Mouse (Mus musculus): Measurements from ENCODE around the gene Rnaseh2b. TPM values are rescaled to one million over a fixed set of nuclear protein-coding genes. Genes with fewer than 3 reads are reported as not detected.
A peak's percentile ranks its signal among the peaks of the same experiment; 100 is the strongest.

Gene Rnaseh2b
- polyA plus RNA-seq, 1 experiment from 2014 or later, result 38.6 TPM

DNA sequence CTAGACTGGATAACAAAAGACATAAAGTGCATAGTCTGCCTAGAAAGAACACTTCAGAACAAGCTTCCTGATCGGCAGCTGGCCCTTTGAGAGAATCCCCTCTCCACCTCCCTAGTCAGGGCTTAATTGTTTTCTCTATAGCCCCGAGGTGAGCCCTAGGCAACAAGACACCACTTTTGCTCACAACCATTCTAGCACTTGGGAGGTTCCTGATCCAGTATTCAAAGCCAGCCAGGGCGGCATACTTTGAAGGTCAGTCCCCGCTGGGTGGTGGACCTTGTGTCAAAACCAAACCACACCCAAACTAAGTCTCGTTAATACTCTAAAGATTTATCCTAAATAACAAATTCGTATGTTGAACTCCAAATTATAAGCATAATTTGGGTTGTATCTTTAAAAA is 39.1 kb downstream of the Rnaseh2b start:
- Histone ChIP-seq H3K4me2 (replicated peaks; ENCODE audit: low read depth) (peak overlapping the region; percentile 69), H3K9ac (ENCODE audit: low read length) (no peak overlapping the region; the same call in 1 of the 2 replicates), H3K4me1 (replicated peaks; ENCODE audit: control insufficient read depth, insufficient read depth) (peaks cover 4% of the 10 kb centered on the region; the same call in 1 of the 2 replicates), H3K9me3 (ENCODE audit: control insufficient read depth, low read length) (no peaks in the 10 kb centered on the region), H3K27ac (replicated peaks) (no peak overlapping the region), H3K36me3 (ENCODE audit: control insufficient read depth, insufficient read depth, low read length) (no peaks in the 10 kb centered on the region), H3K27me3 (ENCODE audit: control insufficient read depth, insufficient read depth, low read length) (no peaks in the 10 kb centered on the region), H3K4me3 (ENCODE audit: low read depth, low read length) (peak overlapping the region; percentile 78)
- ATAC-seq (ENCODE audit: low FRiP score, low TSS enrichment), result no peak
- WGBS, result 16% methylated on average over 6 of the region's 6 CpGs
- TF ChIP-seq CTCF (IDR thresholded peaks at IDR 0.05; ENCODE audit: low read depth) (no peak), EP300 (optimal IDR thresholded peaks at IDR 0.05) (no peak)
- no peak for DNase-seq (ENCODE audit: low spot score)

- no peaks in the 10 kb centered on the region for H3K27me3 ChIP-seq (ENCODE audit: control insufficient read depth, insufficient read depth, low read length)
- WGBS, result under 1% methylated on average over 62 of the region's 62 CpGs
- ATAC-seq (ENCODE audit: low FRiP score, low TSS enrichment), result peak; percentile 93
Observed at GRCm38 (mm10) chr14:62331866-62332619, 39.7 kb downstream of the Rnaseh2b start.

GRCm38 (mm10) chr14:62333909-62334687 is 41.7 kb downstream of the Rnaseh2b start:
- no peak overlapping the region for H3K4me3 ChIP-seq (ENCODE audit: low read depth, low read length)
- ATAC-seq (ENCODE audit: low FRiP score, low TSS enrichment) (no peak), DNase-seq (ENCODE audit: low spot score) (no peak)
- H3K4me2 ChIP-seq (replicated peaks; ENCODE audit: low read depth), result no peak overlapping the region
- H3K9ac ChIP-seq (ENCODE audit: low read length), result no peak overlapping the region
- TF ChIP-seq EP300 (optimal IDR thresholded peaks at IDR 0.05) (no peak), CTCF (IDR thresholded peaks at IDR 0.05; ENCODE audit: low read depth) (peak; percentile 58)
- H3K27ac ChIP-seq (replicated peaks), result no peak overlapping the region
- 75% methylated on average over 9 of the region's 9 CpGs for WGBS
- no peaks in the 10 kb centered on the region for H3K36me3 ChIP-seq (ENCODE audit: control insufficient read depth, insufficient read depth, low read length)
- peaks cover 4% of the 10 kb centered on the region; the same call in 1 of the 2 replicates for H3K4me1 ChIP-seq (replicated peaks; ENCODE audit: control insufficient read depth, insufficient read depth)
- H3K9me3 ChIP-seq (ENCODE audit: control insufficient read depth, low read length), result no peaks in the 10 kb centered on the region
- H3K27me3 ChIP-seq (ENCODE audit: control insufficient read depth, insufficient read depth, low read length), result no peaks in the 10 kb centered on the region

More at GRCm38 (mm10) chr14:62331866-62332619, 39.7 kb downstream of the Rnaseh2b start:
- H3K4me2 ChIP-seq (replicated peaks; ENCODE audit: low read depth), result peak overlapping the region; percentile 69
- peak; percentile 90 for DNase-seq (ENCODE audit: low spot score)
- peak overlapping the region; percentile 78 for H3K4me3 ChIP-seq (ENCODE audit: low read depth, low read length)
- H3K36me3 ChIP-seq (ENCODE audit: control insufficient read depth, insufficient read depth, low read length), result no peaks in the 10 kb centered on the region
- H3K27ac ChIP-seq (replicated peaks), result peak overlapping the region; percentile 81
- no peaks in the 10 kb centered on the region for H3K9me3 ChIP-seq (ENCODE audit: control insufficient read depth, low read length)
- TF ChIP-seq EP300 (optimal IDR thresholded peaks at IDR 0.05) (peak; percentile 47), CTCF (IDR thresholded peaks at IDR 0.05; ENCODE audit: low read depth) (no peak)
- peaks cover 4% of the 10 kb centered on the region; the same call in 1 of the 2 replicates for H3K4me1 ChIP-seq (replicated peaks; ENCODE audit: control insufficient read depth, insufficient read depth)
- H3K9ac ChIP-seq (ENCODE audit: low read length), result peak overlapping the region; percentile 82

DNA sequence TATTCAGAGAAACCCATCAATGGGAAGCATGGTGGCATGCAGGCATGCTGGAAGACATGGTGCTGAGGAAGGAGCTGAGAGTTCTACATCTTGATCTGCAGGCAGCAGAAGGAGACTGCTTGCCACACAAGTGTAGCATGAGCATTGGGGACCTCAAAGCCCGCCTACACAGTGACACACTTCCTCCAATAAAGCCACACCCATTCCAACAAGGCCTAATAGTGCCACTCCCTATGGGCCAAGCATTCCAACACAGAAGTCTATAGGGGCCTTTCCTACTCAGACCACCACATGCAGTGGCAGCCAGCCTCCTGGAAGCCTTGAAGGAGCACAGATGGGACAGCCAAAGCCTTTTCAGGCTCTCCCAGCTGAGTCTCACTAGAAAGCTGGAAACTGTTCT is 46.8 kb downstream of the Rnaseh2b start:
- H3K4me2 ChIP-seq (replicated peaks; ENCODE audit: low read depth), result no peak overlapping the region
- ATAC-seq (ENCODE audit: low FRiP score, low TSS enrichment), result no peak
- WGBS, result 84% methylated on average over 1 of the region's 1 CpGs
- H3K4me1 ChIP-seq (replicated peaks; ENCODE audit: control insufficient read depth, insufficient read depth), result no peaks in the 10 kb centered on the region; the same call in 1 of the 2 replicates
- no peak overlapping the region for H3K9ac ChIP-seq (ENCODE audit: low read length)
- no peaks in the 10 kb centered on the region for H3K27me3 ChIP-seq (ENCODE audit: control insufficient read depth, insufficient read depth, low read length)
- no peak for TF ChIP-seq CTCF (IDR thresholded peaks at IDR 0.05; ENCODE audit: low read depth)
- no peak for TF ChIP-seq EP300 (optimal IDR thresholded peaks at IDR 0.05)
- DNase-seq (ENCODE audit: low spot score), result no peak
- no peaks in the 10 kb centered on the region for H3K9me3 ChIP-seq (ENCODE audit: control insufficient read depth, low read length)
- H3K36me3 ChIP-seq (ENCODE audit: control insufficient read depth, insufficient read depth, low read length), result no peaks in the 10 kb centered on the region
- H3K27ac ChIP-seq (replicated peaks), result no peak overlapping the region
- H3K4me3 ChIP-seq (ENCODE audit: low read depth, low read length), result no peak overlapping the region

DNA sequence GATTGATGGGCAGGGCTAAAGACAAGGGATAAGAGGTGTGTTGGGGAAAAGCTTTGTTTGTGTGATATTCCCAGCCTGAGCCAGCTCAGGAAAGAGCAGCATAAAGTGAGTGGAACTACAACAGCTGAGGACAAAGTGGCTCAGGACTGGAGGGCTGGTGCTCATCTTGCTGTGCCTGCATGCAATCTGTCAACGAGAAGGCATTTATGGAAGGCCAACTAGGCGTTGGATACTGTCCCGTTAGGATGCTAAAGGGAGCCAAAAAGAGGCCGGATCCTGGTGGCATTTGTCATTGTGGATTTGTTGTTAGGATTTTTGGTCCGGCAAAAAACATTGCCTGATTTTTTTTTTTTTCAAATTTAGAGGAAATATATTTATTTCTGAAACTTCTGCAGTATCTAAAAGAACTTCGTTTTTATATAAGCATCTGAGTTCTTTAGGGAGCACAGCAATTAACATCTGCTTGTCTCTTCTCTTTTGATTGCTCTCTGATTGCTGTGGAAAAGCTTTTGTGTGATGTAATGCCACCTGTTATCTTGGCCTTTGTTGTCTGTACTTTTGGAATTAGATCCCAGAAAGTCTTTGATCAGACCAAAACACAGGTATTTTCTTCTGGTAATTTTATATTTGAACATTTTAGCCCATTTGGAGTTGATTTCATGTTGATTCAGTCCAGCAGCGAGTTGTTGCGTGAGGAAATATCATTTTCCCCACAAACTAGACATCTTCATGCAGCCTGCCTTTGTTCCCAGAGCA is 49.7 kb downstream of the Rnaseh2b start:
- Histone ChIP-seq H3K4me2 (replicated peaks; ENCODE audit: low read depth) (no peak overlapping the region), H3K9me3 (ENCODE audit: control insufficient read depth, low read length) (no peaks in the 10 kb centered on the region), H3K4me1 (replicated peaks; ENCODE audit: control insufficient read depth, insufficient read depth) (no peaks in the 10 kb centered on the region; the same call in 1 of the 2 replicates), H3K4me3 (ENCODE audit: low read depth, low read length) (no peak overlapping the region), H3K27me3 (ENCODE audit: control insufficient read depth, insufficient read depth, low read length) (no peaks in the 10 kb centered on the region), H3K9ac (ENCODE audit: low read length) (no peak overlapping the region), H3K36me3 (ENCODE audit: control insufficient read depth, insufficient read depth, low read length) (no peaks in the 10 kb centered on the region), H3K27ac (replicated peaks) (no peak overlapping the region)
- 50% methylated on average over 8 of the region's 8 CpGs for WGBS
- ATAC-seq (ENCODE audit: low FRiP score, low TSS enrichment) (no peak), DNase-seq (ENCODE audit: low spot score) (no peak)
- TF ChIP-seq EP300 (optimal IDR thresholded peaks at IDR 0.05) (no peak), CTCF (IDR thresholded peaks at IDR 0.05; ENCODE audit: low read depth) (no peak)
